Mouse (Mus musculus) thymus, adult 2 months (tissue): Measurements from ENCODE around the gene Ska3.

Experiments
- CTCF ChIP-seq: fragments of 200-500 bp; IDR thresholded peaks from 2 replicates; pipeline ENCODE4 v1.5.1; 2012; ENCODE audit warnings: mild to moderate bottlenecking, control low read depth, low read length, moderate library complexity, borderline replicate concordance; ENCODE audit not compliant: control insufficient read depth, poor library complexity, insufficient read depth; ENCODE audit errors: extremely low read depth
- POLR2A ChIP-seq: fragments of 200-500 bp; IDR thresholded peaks from 2 replicates; pipeline ENCODE4 v1.6.1; 2012; ENCODE audit warnings: mild to moderate bottlenecking, low read length, control low read depth, moderate library complexity; ENCODE audit not compliant: control insufficient read depth, poor library complexity, insufficient read depth; ENCODE audit errors: extremely low read depth

- no peak for TF ChIP-seq CTCF
- TF ChIP-seq POLR2A: no peak
Observed at GRCm38 (mm10) chr14:57852961-57853360, 27.0 kb upstream of the Ska3 start.
